Mouse (Mus musculus): ENCODE measurements around the gene Kntc1.

- TF ChIP-seq CTCF (conservative IDR thresholded peaks at IDR 0.05; ENCODE audit: low read length), result no peak
- no peak for TF ChIP-seq POU5F1 (IDR thresholded peaks at IDR 0.05; ENCODE audit: borderline replicate concordance, low read length)
Observed at GRCm38 (mm10) chr5:123748339-123749064, 1.0 kb upstream of the Kntc1 start.
